Mouse (Mus musculus) heart, adult 2 months (tissue): ENCODE data around the gene Tcerg1l.

Source experiments
- CTCF ChIP-seq: fragments of 200-600 bp; IDR thresholded peaks from 2 replicates; pipeline ENCODE4 v1.8.1; 2022; ENCODE audit warnings: antibody characterized with exemption, mild to moderate bottlenecking, moderate library complexity
- EP300 ChIP-seq: fragments of 200-500 bp; IDR thresholded peaks from 2 replicates; pipeline ENCODE4 v1.6.1; 2011; ENCODE audit warnings: low read depth, low read length, control low read depth; ENCODE audit not compliant: insufficient read depth
- POLR2A ChIP-seq: fragments of 200-500 bp; IDR thresholded peaks from 2 replicates; pipeline ENCODE4 v1.6.1; 2011; ENCODE audit warnings: mild to moderate bottlenecking, low read depth, low read length, control low read depth; ENCODE audit not compliant: insufficient read depth

DNA sequence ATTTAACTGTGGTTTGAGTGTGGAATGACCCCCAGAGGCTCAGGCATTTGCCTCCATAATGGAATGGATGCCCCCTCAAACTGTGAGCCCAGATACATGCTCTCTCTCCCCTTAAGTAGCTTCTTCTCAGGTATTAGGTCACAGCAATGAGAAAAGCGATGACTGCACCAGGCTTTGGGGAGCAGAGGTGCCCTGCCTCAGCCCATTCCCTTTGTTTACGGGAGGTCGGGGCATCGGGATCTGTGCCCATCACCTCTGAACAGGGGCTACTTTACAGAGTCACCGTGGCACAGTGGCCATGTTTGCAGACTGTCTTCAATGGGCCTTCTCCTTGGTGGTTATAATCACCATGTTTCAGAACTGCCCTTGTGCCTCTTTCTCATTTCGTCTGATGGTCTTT lies 7.6 kb downstream of the Tcerg1l start:
- no peak for TF ChIP-seq POLR2A
- no peak for TF ChIP-seq CTCF
- no peak for TF ChIP-seq EP300
